Mouse (Mus musculus): ENCODE measurements around the gene Apol11b. TPM values are rescaled to one million over a fixed set of nuclear protein-coding genes. Genes with fewer than 3 reads are reported as not detected.

Apol11b gene
- polyA plus RNA-seq, 1 experiment from 2014 or later, result 0.08 TPM

- Histone ChIP-seq H3K4me1 (replicated peaks) (no peaks in the 10 kb centered on the region), H3K9ac (no peak overlapping the region), H3K27me3 (no peaks in the 10 kb centered on the region), H3K27ac (no peak overlapping the region), H3K4me3 (no peak overlapping the region), H3K4me2 (no peak overlapping the region), H3K9me3 (no peaks in the 10 kb centered on the region), H3K36me3 (no peaks in the 10 kb centered on the region)
- 74% methylated on average over 3 of the region's 3 CpGs for WGBS
- ATAC-seq (ENCODE audit: low FRiP score), result no peak
Measured at GRCm38 (mm10) chr15:77598429-77598828, 44.7 kb downstream of the Apol11b start.

GRCm38 (mm10) chr15:77595961-77596360, 47.1 kb downstream of the Apol11b start, which contains the start of gene Apol10b:
Apol10b (minus strand) TSS chr15:77596125.
- 67% methylated on average over 5 of the region's 5 CpGs for whole genome bisulfite sequencing

GRCm38 (mm10) chr15:77593557-77593956, 49.5 kb downstream of the Apol11b start:
- Histone ChIP-seq H3K9me3 (no peaks in the 10 kb centered on the region), H3K4me3 (no peak overlapping the region), H3K36me3 (no peaks in the 10 kb centered on the region), H3K4me2 (no peak overlapping the region), H3K4me1 (replicated peaks) (no peaks in the 10 kb centered on the region), H3K27me3 (no peaks in the 10 kb centered on the region), H3K27ac (no peak overlapping the region), H3K9ac (no peak overlapping the region)
- no peak for ATAC-seq (ENCODE audit: low FRiP score)
- WGBS, result 87% methylated on average over 1 of the region's 1 CpGs

More at GRCm38 (mm10) chr15:77595961-77596360, 47.1 kb downstream of the Apol11b start, which contains the start of gene Apol10b:
- no peak within 1 kb of the TSS for H3K4me3 ChIP-seq
- H3K4me1 ChIP-seq (replicated peaks), result no peaks in the 10 kb centered on the region
- no peaks in the 10 kb centered on the region for H3K27me3 ChIP-seq
- no peaks in the 10 kb centered on the region for H3K36me3 ChIP-seq
- H3K9me3 ChIP-seq, result no peaks in the 10 kb centered on the region
- no peak within 1 kb of the TSS for H3K4me2 ChIP-seq
- ATAC-seq (ENCODE audit: low FRiP score), result no peak
- H3K27ac ChIP-seq, result no peak within 1 kb of the TSS
- H3K9ac ChIP-seq, result no peak within 1 kb of the TSS

GRCm38 (mm10) chr15:77590881-77591280, 52.2 kb downstream of the Apol11b start:
- 78% methylated on average over 2 of the region's 2 CpGs for WGBS
- ATAC-seq (ENCODE audit: low FRiP score), result no peak
- Histone ChIP-seq H3K4me2 (no peak overlapping the region), H3K27me3 (no peaks in the 10 kb centered on the region), H3K4me1 (replicated peaks) (no peaks in the 10 kb centered on the region), H3K9me3 (no peaks in the 10 kb centered on the region), H3K9ac (no peak overlapping the region), H3K27ac (no peak overlapping the region), H3K36me3 (no peaks in the 10 kb centered on the region), H3K4me3 (no peak overlapping the region)

GRCm38 (mm10) chr15:77588981-77589380, 54.1 kb downstream of the Apol11b start:
- H3K36me3 ChIP-seq, result no peaks in the 10 kb centered on the region
- no peak overlapping the region for H3K4me3 ChIP-seq

GRCm38 (mm10) chr15:77587026-77587425, 56.1 kb downstream of the Apol11b start:
- no peak overlapping the region for H3K4me3 ChIP-seq
- no peak overlapping the region for H3K27ac ChIP-seq
- ATAC-seq (ENCODE audit: low FRiP score), result no peak
- no peaks in the 10 kb centered on the region for H3K4me1 ChIP-seq (replicated peaks)
- no peaks in the 10 kb centered on the region for H3K9me3 ChIP-seq
- H3K4me2 ChIP-seq, result no peak overlapping the region
- no peaks in the 10 kb centered on the region for H3K27me3 ChIP-seq
- H3K9ac ChIP-seq, result no peak overlapping the region
- H3K36me3 ChIP-seq, result no peaks in the 10 kb centered on the region

More at GRCm38 (mm10) chr15:77588981-77589380, 54.1 kb downstream of the Apol11b start:
- no peak overlapping the region for H3K4me2 ChIP-seq
- no peaks in the 10 kb centered on the region for H3K27me3 ChIP-seq
- H3K4me1 ChIP-seq (replicated peaks), result no peaks in the 10 kb centered on the region
- no peak overlapping the region for H3K9ac ChIP-seq
- H3K9me3 ChIP-seq, result no peaks in the 10 kb centered on the region
- H3K27ac ChIP-seq, result no peak overlapping the region
- ATAC-seq (ENCODE audit: low FRiP score), result no peak

Other genes starting within 250 kb of the Apol11b start
- 0.08 TPM in 1 of 2 replicates, not detected in the other for gene Apol7a, start 244.2 kb downstream of the Apol11b start, polyA plus RNA-seq (2015; fragmentation: Nextera tagmentation; extraction: Ambion mirVana)
- not detected in 2 replicates for gene Apol9a, start 232.2 kb downstream of the Apol11b start, polyA plus RNA-seq (2015; fragmentation: Nextera tagmentation; extraction: Ambion mirVana)
- not detected in 2 replicates for gene Apol7b, start 195.8 kb downstream of the Apol11b start, polyA plus RNA-seq (2015; fragmentation: Nextera tagmentation; extraction: Ambion mirVana)
- not detected in 2 replicates for gene Apol10a, start 166.2 kb downstream of the Apol11b start, polyA plus RNA-seq (2015; fragmentation: Nextera tagmentation; extraction: Ambion mirVana)
- gene Apol11a, start 135.0 kb downstream of the Apol11b start, polyA plus RNA-seq (2015; fragmentation: Nextera tagmentation; extraction: Ambion mirVana), result not detected in 2 replicates
- gene Apol7c, start 110.0 kb downstream of the Apol11b start, polyA plus RNA-seq (2015; fragmentation: Nextera tagmentation; extraction: Ambion mirVana), result not detected in 2 replicates
- not detected in 2 replicates for gene 1700025B11Rik, start 81.4 kb downstream of the Apol11b start, polyA plus RNA-seq (2015; fragmentation: Nextera tagmentation; extraction: Ambion mirVana)
- gene Apol10b, start 47.2 kb downstream of the Apol11b start, polyA plus RNA-seq (2015; fragmentation: Nextera tagmentation; extraction: Ambion mirVana), result 0.06 TPM in 1 of 2 replicates, not detected in the other
- not detected in 2 replicates for gene Gm36245, start 44.0 kb downstream of the Apol11b start, polyA plus RNA-seq (2015; fragmentation: Nextera tagmentation; extraction: Ambion mirVana)
- not detected in 2 replicates for gene Apol7e, start 55.6 kb upstream of the Apol11b start, polyA plus RNA-seq (2015; fragmentation: Nextera tagmentation; extraction: Ambion mirVana)
- gene Apol9b, start 85.8 kb upstream of the Apol11b start, polyA plus RNA-seq (2015; fragmentation: Nextera tagmentation; extraction: Ambion mirVana), result not detected in 2 replicates
- gene Apol8, start 113.7 kb upstream of the Apol11b start, polyA plus RNA-seq (2015; fragmentation: Nextera tagmentation; extraction: Ambion mirVana), result 0.06 and 0.16 TPM in 2 replicates
- 14.5 and 14.9 TPM in 2 replicates for gene Myh9, start 198.9 kb upstream of the Apol11b start, polyA plus RNA-seq (2015; fragmentation: Nextera tagmentation; extraction: Ambion mirVana)